Comparison of ENCODE assay signal across 25 mouse cellular contexts in the genomic region with DNA sequence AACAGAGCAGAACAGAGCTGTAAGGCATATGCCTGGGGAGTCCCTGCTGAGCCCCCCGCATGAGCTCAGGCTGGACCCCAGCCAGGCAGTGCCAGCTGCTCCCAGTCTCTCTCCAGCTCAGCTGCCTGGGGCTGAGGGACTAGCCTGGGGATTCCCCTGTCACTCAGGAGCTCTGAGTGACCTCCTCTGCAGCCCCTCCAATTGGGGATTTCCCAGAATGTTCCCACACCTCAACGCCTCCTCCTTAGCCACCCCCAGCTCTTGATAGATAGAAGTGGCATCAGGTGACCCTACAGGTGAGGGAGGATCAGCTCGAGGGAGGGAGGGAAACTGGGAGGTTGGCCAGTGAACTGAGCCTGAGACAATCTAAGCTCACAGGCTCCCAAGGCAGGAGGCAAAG. TPM values are rescaled to one million over a fixed set of nuclear protein-coding genes. Genes with fewer than 3 reads are reported as not detected.
DNase-seq lines count a peak whose midpoint lies in the region; TF ChIP-seq lines count a peak whose summit lies in the region.
"Had no signal": no experiment of that assay in that cellular context is flagged by ENCODE, and none has a peak within 500 bp of the region (broad histone marks: within the 10 kb centered on the region; RNA-seq: fewer than 3 reads in every experiment).

No protein-coding gene starts in this region.

- 0 out of 2 replicates have a peak, but pooled peaks have one; percentile 0 for TF ChIP-seq CTCF in testis, adult 2 months (IDR thresholded peaks at IDR 0.05; ENCODE audit: control insufficient read depth, insufficient read depth, insufficient replicate concordance, low read depth, low read length)

- H3K4me1 ChIP-seq in heart, embryonic 10.5 days: peaks cover 24% of the 10 kb centered on the region
- peaks cover 13% of the 10 kb centered on the region for H3K4me1 ChIP-seq in testis, adult 2 months (ENCODE audit: control insufficient read depth, insufficient read depth, low read length)

- intact Hi-C loops in heart, postnatal 25 days (cut with DNase I): no loop called here

- DNase-seq in heart, embryonic 10.5 days (ENCODE audit: low spot score): peak; percentile 76
- DNase-seq in heart, postnatal 25 days (ENCODE audit: low spot score): no peak
- DNase-seq in testis, postnatal 10 days (ENCODE audit: low spot score): no peak
- peak; percentile 33 for DNase-seq in lung, postnatal 10 days
- no peak for DNase-seq in thymus, postnatal 4 days
- no peak for DNase-seq in heart, adult 8-10 months (ENCODE audit: low spot score)
- DNase-seq: adrenal gland, postnatal 14 days; cerebellum, adult 11 months; cerebellum, postnatal 25 days; embryo, embryonic 11 days; heart, postnatal 36 days; kidney, adult 2 months; kidney, postnatal 14 days; midbrain, embryonic 14.5 days; right cerebral cortex, postnatal 25 days; thymus, adult 2 months had no signal

- TF ChIP-seq POLR2A in testis, adult 2 months (IDR thresholded peaks at IDR 0.05; ENCODE audit: control insufficient read depth, low read depth, low read length): no peak

- H3K27me3 ChIP-seq in heart, embryonic 10.5 days (ENCODE audit: insufficient read depth, poor library complexity, severe bottlenecking): peaks cover 8% of the 10 kb centered on the region; the same call in 1 of the 2 replicates
- no peaks in the 10 kb centered on the region for H3K27me3 ChIP-seq in testis, adult 2 months (ENCODE audit: control insufficient read depth, insufficient read depth, low read length)
- H3K27me3 ChIP-seq: heart, embryonic 12.5 days; lung, embryonic 15.5 days; megakaryocyte, embryonic 14.5 days had no signal

- WGBS in heart, embryonic 10.5 days: 63% methylated on average over 3 of the region's 3 CpGs

- H3K4me3 ChIP-seq in heart, embryonic 10.5 days: no peak overlapping the region
- no peak overlapping the region for H3K4me3 ChIP-seq in testis, adult 2 months (ENCODE audit: control insufficient read depth, low read depth, low read length)
- H3K4me3 ChIP-seq: forebrain, embryonic 13.5 days; heart, embryonic 12.5 days; limb, embryonic 12.5 days; liver, embryonic 12.5 days; lung, embryonic 15.5 days had no signal

- H3K27ac ChIP-seq in heart, embryonic 10.5 days: no peak overlapping the region
- no peak overlapping the region for H3K27ac ChIP-seq in testis, adult 2 months (ENCODE audit: control insufficient read depth, insufficient read depth, low read depth, low read length)
- H3K27ac ChIP-seq: forebrain, embryonic 13.5 days; limb, embryonic 12.5 days; liver, embryonic 12.5 days; lung, embryonic 15.5 days had no signal

- H3K9me3 ChIP-seq in heart, embryonic 10.5 days: no peaks in the 10 kb centered on the region
- H3K9me3 ChIP-seq: forebrain, embryonic 13.5 days; heart, embryonic 12.5 days; limb, embryonic 12.5 days; liver, embryonic 12.5 days; lung, embryonic 15.5 days; megakaryocyte, embryonic 14.5 days had no signal

- H3K36me3 ChIP-seq in heart, embryonic 10.5 days: no peaks in the 10 kb centered on the region
- H3K36me3 ChIP-seq in testis, adult 2 months (ENCODE audit: control insufficient read depth, insufficient read depth, low read length): no peaks in the 10 kb centered on the region
- H3K36me3 ChIP-seq: heart, embryonic 12.5 days; limb, embryonic 12.5 days; liver, embryonic 12.5 days; lung, embryonic 15.5 days had no signal

RNA-seq across cellular contexts. Expression of a gene that starts 17.0 kb away (rescaled TPM):
- 4.7 and 7.1 TPM in 2 replicates for polyA plus RNA-seq in heart, embryonic 10.5 days (2016; fragmentation: Nextera tagmentation; extraction: Ambion mirVana)
- total RNA-seq in heart, postnatal 25 days (2021): 1 to 10 TPM in 1 of 2 experiments, under 1 TPM in 1; 0.55 to 1.0 TPM
- polyA plus RNA-seq in testis, adult 2 months (2012; rRNA removed): 0.59 and 1.1 TPM in 2 replicates
- 1 to 10 TPM in 1 of 4 experiments, under 1 TPM in 3; 0.38 to 1.1 (median 0.91) TPM for total RNA-seq in heart, adult 8-10 months (2022)

RNA-seq across cellular contexts. Expression of a gene that starts 42.8 kb away (rescaled TPM):
- polyA plus RNA-seq in heart, embryonic 10.5 days (2016; fragmentation: Nextera tagmentation; extraction: Ambion mirVana): 4.9 and 7.8 TPM in 2 replicates
- 1 to 10 TPM; 1.9 to 2.7 TPM for total RNA-seq in heart, postnatal 25 days (2021)
- polyA plus RNA-seq in testis, adult 2 months (2012; rRNA removed): 55.7 and 59.5 TPM in 2 replicates
- total RNA-seq in heart, adult 8-10 months (2022): 1 to 10 TPM; 1.9 to 2.6 (median 2.3) TPM
- total RNA-seq: MEL; neutrophil, adult 5-6 weeks had no signal

Comparison
In these comparisons a context has a peak if more than half of its experiments do, and no peak if none do; other contexts are left out.
1. DNase-seq: peak in heart, embryonic 10.5 days (single experiment) and lung, postnatal 10 days (single experiment); none in heart, postnatal 25 days (single experiment), testis, postnatal 10 days (single experiment), thymus, postnatal 4 days (single experiment) and heart, adult 8-10 months (single experiment).